Mouse (Mus musculus) heart, postnatal 4 days (tissue): ENCODE measurements at regions not wholly inside any gene's neighbourhood (a gene's known extent, or its start where the extent isn't known, plus 50 kb on each side); places are given as distances from the start of the nearest gene placed in this dataset.
"Not testable (repeated sequence)": the region's sequence is repeated elsewhere in the genome, so short reads cannot be mapped to it uniquely, and the experiment has no call there.

Experiments
- DNase-seq: peaks from one replicate; pipeline ENCODE4 v3.0.0; 2021

DNA sequence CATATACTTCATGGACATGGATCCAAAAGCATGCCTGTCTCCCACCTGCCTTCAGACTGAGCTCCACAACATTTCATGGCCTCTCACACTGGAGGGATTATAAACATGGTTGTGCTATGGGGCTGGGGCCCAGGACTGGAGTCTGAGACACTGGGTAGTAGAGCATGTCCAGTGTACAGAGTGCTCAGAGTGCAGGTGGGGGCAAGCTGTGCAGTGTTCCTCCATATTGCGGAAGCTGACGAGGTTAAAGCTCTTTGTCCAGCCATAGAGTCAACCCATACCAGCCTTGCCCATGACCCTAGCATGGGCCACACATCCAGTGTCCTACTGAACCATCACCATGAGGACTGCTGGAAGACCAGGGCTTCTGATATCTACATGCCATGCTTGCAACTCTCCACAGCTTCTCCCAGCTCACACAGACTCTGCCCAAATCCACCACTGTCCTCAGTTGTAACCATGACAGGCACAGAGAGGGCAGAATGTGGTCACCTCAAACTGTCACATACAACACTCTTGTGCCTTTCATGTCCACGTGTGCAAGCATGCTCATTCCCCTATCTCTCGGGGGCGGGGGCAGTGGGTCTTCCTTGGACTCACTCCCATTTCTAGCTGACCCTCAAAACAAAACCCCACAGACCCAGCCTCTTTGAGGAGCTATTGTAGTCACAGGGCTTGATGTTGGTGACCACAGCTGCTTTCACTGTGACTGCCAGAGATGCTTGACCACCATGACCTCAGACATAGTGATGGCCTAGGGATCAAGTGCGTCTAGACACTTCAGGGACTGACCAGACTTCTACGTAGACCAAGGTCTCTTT, 55.9 kb downstream of the Tmem121 start:
- no peak for DNase-seq

DNA sequence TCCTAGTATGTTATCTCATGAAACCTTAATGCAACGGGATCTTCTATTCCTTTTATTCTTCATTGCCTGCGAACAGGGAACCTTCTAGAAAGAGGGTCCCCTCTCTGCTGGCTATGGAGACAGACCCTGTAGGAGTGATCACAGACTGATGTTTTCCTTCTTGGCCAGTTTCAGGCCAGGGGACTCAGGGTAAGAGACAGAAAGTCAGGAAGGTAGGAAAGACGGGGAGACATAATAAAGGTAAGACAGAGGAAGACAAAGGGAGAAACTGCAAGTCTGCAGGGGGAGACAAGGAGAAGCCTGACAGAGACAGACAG, 56.4 kb downstream of the Tmem121 start:
- DNase-seq = no peak

DNA sequence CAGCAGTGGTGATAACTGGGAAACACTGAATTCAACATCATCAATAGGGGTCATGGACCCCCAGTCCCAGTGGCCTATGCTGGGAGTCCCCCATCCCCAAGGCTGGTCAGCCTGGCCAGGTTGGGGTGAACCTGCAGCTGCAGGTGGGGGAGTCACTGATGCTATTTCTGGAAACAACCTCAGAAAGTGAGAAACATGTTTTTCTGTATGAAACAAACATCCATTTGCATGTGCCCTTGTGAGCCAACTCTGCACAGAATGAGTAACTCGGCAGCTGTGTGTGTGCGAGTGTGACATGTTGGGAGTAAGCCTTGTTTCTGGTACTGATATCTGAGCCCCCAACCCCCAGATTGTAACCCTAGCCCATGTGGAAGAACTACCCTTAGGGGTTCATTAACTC, 59.0 kb downstream of the Tmem121 start:
- no peak for DNase-seq

DNA sequence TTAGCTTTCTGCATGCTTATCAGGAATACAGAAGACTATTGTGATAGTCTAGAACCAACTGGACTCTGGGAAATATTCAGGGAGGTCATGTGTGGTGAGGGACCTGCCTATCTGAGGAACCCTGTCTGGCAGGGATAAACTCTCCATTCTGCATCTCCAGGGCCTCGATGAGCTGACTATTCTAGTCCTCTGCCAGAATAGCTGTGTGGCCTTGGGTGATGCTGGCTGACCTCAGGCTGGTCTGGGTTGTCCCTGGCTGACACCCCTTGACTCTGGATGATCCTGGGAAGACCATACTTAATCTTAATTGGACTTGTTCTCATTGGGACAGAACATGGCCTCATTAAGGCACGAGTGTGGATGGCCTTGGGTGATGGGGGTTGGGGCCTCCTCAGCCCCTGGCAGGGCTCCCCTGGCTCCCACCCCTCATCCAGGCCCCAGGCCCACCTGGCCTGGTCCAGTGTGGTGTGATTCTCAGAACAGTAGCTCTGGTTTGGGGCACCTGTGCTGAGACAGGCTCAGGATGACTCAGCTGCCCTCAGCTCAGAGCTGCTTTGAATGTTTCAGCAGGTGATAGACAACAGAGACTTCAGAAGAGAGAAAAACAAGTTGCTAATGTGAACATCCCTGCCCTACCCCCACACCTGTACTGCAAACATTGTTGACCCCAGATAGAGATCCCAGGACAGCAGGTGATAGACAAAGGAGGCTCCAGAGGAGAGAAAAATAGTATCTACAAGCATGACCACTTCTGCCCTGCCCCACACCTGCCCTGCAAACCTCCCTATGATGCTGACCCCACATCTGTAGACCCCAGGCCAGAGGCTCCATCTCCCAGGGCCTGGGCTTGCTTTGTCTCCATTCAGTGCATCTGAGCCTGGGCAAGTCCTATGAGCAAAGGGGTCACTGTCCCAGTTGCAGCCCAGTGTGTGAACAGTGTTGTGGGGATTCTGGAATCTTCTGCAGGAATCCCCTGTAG, 68.0 kb downstream of the Tmem121 start:
- not testable (repeated sequence) for DNase-seq

DNA sequence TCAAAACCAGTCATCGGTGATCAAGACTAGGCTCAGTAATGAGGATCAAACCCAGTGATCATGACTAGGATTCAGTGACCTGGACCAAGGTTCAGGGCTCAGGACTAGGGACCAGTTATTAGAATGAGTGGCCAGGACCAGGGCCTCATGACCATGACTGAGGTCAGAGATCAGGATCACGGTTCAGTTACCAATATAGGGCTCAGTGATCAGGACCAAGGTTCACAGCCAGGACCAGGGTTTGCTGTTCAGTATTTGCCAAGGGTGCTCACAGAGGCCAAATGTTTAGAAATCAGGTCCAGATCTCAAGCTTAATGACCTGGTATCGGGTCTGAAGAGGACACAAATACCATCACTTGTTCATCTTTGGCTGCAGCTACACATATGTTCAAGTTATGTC, 69.6 kb downstream of the Tmem121 start:
- no peak for DNase-seq

DNA sequence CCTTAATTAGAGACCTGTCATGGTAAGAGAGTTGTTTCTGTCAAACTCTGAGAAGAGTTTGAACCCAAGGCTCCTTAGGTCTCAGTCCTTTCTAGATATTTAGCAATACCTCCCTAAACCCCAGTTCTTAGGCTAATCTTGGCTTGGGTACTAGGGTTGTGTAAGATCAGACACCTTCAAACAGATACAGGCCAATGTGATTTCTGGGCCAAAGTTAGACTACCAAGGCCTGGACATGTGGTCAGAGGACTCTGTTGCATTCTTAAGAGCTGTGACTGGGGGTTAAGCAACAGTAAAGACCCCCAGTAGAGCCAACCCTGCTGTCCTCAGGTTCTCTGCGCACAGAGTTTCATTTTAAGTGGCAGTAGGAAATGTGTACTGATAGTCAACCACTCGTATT, 70.9 kb downstream of the Tmem121 start:
- DNase-seq = no peak

DNA sequence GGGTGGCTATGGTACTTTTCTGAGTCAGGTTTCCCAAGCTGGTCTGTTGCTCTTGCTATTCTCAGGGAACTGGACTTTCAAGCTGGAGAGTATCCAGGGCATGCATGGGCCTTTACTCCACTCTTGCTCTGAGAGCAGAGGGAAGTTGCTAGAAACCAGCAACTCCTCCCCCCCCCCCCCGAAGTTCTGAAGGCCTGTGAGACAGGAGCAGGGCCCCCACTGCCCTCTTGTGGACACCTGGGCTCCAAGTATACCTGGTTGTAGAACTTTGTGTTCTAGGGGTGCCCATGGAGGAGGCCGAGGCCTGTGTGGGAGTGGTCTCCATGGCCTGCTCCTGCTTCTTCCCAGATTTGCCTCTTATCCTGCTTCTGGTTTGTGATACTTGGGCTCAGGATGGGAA, 71.5 kb downstream of the Tmem121 start:
- no peak for DNase-seq

DNA sequence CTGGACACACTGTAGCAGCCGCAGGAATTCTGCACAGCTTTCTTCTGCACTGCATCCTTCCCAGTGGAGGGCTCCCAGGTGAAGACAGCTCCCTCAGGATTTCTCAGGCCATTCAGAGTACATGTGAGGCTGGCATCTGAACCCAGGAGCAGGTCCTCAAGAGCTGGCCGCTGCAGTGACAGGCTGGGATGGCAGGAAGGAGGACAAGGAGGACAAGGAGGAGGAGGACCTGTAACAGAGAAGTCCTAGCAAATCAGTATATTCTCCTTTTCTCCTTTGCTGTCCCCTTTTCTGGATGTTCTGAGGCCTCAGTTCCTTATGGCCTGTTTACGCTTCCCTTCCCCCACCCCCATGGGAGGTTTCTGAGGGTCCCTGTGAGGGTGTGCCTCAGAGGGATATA, 73.7 kb downstream of the Tmem121 start:
- DNase-seq = no peak

DNA sequence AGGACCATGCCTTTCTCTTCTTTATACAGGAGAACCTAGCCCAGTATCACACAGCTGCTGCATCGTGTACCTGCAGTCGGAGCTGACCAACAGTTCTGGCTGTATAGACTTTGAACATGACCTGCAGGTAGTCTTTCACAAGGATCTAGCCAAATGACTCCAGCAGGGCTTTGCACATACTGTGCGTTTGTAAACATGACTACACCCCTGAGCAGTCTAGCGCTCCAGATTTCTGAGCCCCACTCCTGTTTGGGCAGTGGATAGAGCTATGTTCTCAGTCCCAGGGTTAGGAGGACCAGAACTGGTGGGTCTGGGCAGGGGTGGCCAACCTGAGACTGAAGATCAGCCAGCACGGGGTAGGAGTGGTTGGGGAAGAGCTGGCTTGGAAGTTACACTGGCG, 74.6 kb downstream of the Tmem121 start:
- no peak for DNase-seq

DNA sequence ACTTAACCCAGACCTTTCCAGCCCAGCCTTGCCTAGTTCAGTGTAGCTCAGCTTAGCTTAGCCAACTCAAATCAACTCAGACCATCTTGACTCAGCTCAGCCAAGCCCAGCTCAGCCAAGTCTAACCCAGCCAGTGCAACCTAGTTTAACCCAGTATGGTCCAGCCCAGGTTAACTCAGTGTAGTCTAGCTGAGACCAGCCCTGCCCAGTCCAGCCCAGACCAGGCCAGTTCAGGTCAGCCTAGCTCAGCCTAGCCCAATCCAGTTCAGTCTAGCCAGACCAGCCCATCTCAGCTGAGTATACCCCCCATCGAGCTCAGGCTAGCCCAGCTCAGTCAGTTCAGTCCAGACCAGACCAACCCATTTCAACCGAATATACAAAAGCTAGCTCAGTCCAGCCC, 90.2 kb downstream of the Tmem121 start:
- no peak for DNase-seq

DNA sequence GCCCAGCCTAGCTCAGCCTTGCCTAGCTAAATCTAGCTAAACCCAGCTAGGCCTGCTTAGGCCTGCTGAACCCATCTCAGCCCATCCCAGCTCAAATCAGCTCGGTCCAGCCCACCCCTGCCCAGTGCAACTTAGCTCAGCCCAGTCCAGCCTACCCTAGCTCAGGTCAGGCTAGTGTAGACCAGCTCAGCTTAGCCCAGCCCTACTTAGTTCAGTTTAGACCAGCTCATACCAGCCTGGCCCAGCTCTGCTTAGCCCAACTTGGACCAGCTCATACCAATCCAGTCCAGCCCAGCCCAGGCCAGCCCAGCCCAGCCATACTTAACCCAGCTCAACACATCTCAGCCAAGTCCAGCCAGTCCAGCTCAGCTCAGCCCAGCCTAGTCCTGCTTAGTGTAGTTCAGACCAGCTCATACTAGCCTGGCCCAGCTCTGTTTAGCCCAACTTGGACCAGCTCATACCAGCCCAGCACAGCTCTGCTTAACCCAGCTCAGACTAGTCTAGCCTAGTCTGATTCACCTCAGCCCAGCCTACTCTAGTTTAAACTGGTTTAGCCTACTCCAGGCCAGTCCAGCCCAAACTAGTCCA, 90.7 kb downstream of the Tmem121 start:
- no peak for DNase-seq

DNA sequence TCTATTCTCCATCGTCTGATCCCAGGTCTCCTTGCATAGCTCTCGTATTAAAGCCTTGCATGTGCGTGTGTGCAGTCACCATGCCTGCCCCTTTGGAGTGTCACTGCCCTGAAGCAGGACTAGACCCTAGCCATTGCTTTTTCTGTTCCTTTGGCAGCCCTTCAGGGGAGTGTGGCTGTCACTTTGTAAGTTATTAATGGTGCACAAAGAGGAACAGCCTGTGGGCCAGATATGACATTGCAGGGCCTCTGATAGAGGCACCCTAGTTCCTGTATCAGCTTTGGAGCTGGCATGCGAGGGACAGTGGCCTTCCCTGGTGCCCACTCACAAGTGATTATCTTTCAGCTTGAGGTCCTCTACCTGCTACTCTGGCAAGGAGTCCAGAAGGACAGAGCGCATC, 92.0 kb downstream of the Tmem121 start:
- DNase-seq = no peak

DNA sequence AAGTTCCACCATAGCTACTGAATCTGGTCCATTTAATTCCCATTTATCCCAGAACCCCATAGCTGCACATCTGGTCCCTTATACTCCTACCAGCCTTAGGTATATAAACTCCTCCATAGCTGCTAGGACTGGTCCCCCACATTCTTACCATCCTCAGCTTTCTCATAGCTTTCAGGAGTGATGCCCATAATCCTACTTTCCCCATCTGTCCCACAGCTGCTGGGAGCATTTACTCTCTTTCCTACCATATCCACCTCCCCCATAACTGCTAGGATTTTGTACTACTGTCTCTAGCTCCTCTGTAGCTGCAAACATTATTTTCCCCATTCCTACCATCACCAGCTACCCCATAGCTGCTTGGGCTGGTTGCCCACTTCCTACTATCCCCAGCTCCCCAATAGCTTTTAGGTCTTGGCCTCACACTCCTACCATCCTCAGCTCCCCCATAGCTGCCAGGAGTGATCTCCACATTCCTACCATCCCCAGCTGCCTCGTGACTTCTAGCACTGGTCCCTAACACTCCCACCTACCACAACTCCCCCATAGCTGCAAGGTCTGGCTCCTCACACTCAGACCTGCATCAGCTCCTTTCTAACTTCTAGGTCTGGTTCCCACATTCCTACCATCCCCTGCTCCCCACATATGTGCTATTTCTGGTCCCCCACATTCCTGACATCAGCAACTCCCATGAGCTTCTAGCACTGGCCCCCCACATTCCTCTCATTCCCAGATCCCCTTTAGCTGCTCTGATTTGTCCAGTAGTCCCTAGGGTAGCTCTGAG, 106.5 kb downstream of the Tmem121 start:
- no peak for DNase-seq

DNA sequence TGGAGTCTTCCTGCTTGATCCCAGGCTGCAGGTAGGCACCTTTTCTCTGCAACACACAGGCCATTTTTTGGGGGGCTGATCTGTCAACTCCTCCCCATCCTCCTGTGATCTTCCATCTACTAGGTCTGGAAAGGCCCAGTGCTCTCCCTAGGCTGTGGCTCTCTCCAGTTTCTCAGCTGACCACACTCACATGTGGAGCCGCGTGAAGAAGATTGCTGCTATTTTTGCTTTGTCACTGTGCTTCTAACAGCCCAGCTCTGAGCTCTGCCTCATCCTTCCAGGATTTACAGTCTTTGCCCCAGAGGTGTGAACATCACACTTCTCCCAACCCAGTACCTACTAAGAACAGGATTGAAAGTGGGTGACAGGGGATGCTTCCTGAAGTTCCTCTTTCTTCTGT, 110.2 kb downstream of the Tmem121 start:
- no peak for DNase-seq

DNA sequence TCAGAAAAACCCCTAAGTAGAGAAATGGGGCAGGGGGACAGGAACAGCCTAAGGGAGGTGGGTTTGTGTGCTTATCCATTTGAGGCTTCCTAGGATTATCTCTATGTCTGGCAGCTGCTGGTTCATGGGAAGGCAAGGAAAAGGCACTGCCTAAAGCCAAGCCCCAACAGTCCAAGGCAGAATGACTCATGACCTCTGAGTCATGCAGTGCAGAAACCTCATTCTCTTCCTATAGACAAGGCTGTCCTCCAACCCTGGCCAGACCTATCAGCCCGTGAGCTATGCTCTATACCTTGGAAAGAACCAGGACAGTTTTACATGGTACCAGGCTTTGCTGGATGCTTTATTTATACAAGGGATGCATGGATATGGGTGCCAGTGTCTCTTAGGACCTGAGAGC, 120.2 kb downstream of the Tmem121 start:
- no peak for DNase-seq

DNA sequence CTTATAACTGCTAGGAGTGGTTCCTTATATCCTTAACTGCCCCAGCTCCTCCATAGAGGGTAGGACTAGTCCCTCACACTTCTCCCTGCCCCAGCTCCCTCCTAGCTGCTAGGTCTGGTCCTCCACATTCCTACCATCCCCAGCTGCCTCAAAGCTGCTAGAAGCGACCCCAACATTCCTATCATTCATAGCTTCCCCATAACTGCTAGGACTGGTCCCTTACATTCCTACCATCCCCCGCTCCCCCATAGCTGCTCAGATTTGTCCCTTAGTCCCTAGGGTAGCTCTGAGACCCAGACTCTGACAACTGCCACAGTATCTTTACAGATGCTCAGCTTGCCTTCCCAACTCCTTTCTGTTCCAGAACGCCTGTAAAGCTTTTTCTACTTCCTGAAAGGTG, 127.6 kb downstream of the Tmem121 start:
- no peak for DNase-seq

DNA sequence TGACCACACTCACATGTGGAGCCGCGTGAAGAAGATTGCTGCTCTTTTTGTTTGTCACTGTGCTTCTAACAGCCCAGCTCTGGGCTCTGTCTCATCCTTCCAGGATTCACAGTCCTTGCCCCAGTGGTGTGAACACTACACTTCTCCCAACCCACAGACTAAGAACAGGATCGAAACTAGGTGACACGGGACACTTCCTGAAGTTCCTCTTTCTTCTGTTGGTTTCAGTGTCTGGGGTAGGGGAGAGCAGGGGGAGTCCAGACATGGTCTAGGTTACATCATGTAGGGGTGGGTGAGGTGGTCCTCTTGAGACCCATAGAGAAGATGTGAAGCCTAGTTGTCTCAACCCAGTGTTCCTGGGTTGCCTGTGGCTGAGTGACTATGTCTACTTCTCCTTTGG, 128.9 kb downstream of the Tmem121 start:
- no peak for DNase-seq

DNA sequence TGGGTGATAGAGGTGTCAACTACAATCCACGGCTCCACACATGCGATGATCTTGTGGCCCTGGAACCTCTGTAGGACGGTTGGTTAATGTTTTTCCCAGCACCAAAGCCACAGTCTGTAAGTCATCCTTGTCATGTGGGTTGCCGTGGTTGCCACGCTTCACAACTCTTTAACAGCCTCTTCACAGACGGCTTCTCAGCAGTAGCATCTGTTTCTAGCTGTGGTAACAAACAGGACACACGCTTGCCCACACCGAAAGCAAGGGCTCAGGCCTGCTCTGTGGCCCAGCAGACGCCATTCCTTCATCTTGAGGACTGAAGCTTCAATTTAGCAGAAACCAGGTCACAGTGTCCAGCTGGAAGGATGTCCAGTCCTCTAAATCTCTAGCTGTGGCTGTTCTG, 135.4 kb downstream of the Tmem121 start:
- no peak for DNase-seq

DNA sequence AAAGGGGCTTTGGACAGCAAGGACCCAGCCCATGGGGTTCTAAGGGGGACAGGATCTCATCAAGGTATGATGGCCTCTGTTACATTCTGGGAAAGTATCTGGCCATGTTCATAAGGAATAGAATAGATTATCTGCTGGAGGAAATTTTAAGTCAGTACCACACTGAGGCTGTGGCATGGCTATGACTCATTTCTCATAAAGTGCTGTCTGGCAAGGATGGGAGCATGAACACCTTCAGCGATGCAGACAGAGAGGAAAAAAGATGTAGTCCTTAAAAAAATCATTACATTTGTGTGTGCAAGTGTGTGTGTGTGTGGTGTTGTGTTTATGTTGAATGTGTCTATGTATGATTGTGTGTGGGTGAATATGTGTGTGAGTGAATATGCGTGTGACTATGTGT, 136.4 kb downstream of the Tmem121 start:
- no peak for DNase-seq

DNA sequence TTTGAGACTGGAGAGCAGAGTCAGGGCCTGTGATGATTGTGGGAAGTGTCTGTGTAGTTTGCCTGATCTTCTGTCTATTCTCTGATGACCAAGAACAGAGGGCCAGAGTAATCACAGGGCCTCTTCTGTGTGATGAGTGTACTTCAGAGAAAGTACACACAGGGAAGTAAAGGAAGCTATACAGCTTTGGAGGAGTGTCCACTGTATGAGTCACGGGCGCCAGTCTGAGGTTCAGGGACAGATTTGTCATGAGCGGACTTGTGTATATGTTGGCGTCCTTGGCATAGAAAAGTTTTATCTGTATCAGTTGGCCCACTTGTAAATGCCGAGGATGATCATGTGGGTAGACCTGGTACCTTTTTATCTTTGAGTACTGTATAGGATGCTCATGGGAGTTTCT, 142.1 kb downstream of the Tmem121 start:
- DNase-seq = no peak

DNA sequence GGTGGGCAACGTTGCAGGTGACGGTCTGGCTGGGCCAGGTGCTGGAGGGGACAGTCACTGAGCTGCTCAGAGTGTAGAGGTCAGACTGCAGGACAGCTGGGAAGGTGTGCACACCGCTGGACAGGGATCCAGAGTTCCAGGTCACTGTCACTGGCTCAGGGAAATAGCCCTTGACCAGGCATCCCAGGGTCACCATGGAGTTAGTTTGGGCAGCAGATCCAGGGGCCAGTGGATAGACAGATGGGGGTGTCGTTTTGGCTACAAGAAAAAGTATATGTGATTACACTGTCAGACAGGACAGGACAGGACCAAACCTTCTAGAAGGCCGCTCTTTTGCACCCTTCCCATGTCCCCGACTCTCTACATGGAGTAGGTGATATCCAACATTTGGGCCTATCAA, 144.5 kb downstream of the Tmem121 start:
- no peak for DNase-seq

DNA sequence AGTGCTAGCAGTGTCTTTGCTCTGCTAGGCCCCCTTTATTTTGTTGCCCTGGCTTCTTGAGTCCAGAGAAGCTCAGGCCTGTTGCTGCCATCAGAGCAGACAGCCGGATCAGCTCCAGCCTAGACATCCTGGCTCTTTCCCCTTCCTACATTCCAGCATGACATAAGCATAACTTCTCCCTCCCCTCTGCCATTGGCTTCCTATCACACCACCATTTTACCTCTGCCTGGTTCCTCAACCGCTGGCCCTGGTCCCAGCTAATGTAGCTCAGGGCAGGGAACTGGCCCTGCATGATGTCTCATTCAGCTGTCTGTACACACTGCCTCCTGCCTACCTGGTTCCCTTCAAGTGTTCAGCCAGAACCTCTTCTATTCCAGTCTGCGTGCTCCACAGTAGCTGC, 146.5 kb downstream of the Tmem121 start:
- DNase-seq = peak; percentile 15

DNA sequence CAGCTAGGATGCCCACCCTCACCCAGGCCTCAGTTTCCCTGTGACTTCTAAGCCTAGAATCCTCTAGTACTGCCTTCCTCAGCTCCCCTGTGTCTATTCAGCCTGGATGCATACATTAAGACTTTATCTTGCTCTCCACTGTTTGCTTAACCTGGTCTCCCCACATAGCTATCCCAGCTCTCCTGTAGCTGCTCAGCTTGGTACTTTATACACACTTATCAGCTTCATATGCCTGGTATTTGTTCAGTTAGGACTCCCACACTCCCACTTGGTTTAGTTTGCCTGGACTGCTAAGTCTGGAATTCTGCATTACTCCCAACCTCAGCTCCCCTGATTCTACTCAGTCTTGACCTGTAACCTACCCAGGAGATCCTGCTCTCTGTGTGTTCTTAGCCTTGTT, 147.7 kb downstream of the Tmem121 start:
- no peak for DNase-seq
